In genomic region chr9:56118582-56118981, GRCm38 (mm10) we compare ENCODE assay signal across 9 mouse cellular contexts. TPM values are rescaled to one million over a fixed set of nuclear protein-coding genes. Genes with fewer than 3 reads are reported as not detected.
A peak's percentile ranks its signal among the peaks of the same experiment; 100 is the strongest.
DNase-seq lines count a peak whose midpoint lies in the region; ATAC-seq and TF ChIP-seq lines count a peak whose summit lies in the region.
"Had no signal": no experiment of that assay in that cellular context is flagged by ENCODE, and none has a peak within 500 bp of the region (broad histone marks: within the 10 kb centered on the region; RNA-seq: fewer than 3 reads in every experiment).

No protein-coding gene starts in this region.

- H3K4me3 ChIP-seq in G1E (ENCODE audit: low read depth, low read length): no peak overlapping the region
- H3K4me3 ChIP-seq in forebrain, embryonic 14.5 days (ENCODE audit: low read depth, low read length): peak overlapping the region; percentile 29
- peak overlapping the region; percentile 38 for H3K4me3 ChIP-seq in lung, embryonic 15.5 days

- 4% methylated on average over 14 of the region's 14 CpGs for WGBS in forebrain, embryonic 14.5 days
- WGBS in lung, embryonic 15.5 days: 2% methylated on average over 14 of the region's 14 CpGs

- no peak for ATAC-seq in G1E (ENCODE audit: extremely low read depth, insufficient number of reproducible peaks, low FRiP score, poor library complexity, severe bottlenecking)
- ATAC-seq in cerebellum, adult (ENCODE audit: insufficient number of reproducible peaks, low FRiP score, low TSS enrichment): peak; percentile 22; the same call in 1 of the 2 replicates
- peak; percentile 73 for ATAC-seq in forebrain, embryonic 14.5 days
- ATAC-seq in hematopoietic stem cell, adult 5-6 weeks (replicated peaks in 1 of 2; ENCODE audit: insufficient read depth in 1 of 2, low FRiP score in 2 of 2, low TSS enrichment in 1 of 2, low read depth in 1 of 2, poor library complexity in 2 of 2, severe bottlenecking in 2 of 2): peak; percentile 72 to 93
- ATAC-seq in lung, embryonic 15.5 days (ENCODE audit: borderline replicate concordance, extremely low read depth, low FRiP score, low TSS enrichment): peak; percentile 11; the same call in 1 of the 2 replicates

- DNase-seq in G1E (ENCODE audit: low spot score): peak; percentile 62
- peak; percentile 95 for DNase-seq in forebrain, embryonic 14.5 days (ENCODE audit: low spot score)
- peak; percentile 58 for DNase-seq in layer of hippocampus, adult 9-10 months (ENCODE audit: low spot score)
- peak; percentile 45 for DNase-seq in ovary, adult 18-20 months (ENCODE audit: low spot score)
- DNase-seq in thymus, postnatal 10 days (ENCODE audit: low spot score in 2 of 2): peak; percentile 28 to 76

- H3K27me3 ChIP-seq in G1E (ENCODE audit: insufficient read depth, low read length): peaks cover 12% of the 10 kb centered on the region; the same call in 1 of the 2 replicates
- no peaks in the 10 kb centered on the region for H3K27me3 ChIP-seq in forebrain, embryonic 14.5 days (replicated peaks; ENCODE audit: control insufficient read depth, insufficient read depth, low read length)
- no peaks in the 10 kb centered on the region for H3K27me3 ChIP-seq in lung, embryonic 15.5 days

- H3K9ac ChIP-seq in forebrain, embryonic 14.5 days (ENCODE audit: low read length): peak overlapping the region; percentile 55
- no peak overlapping the region; the same call in 1 of the 2 replicates for H3K9ac ChIP-seq in lung, embryonic 15.5 days

- no peak overlapping the region for H3K27ac ChIP-seq in forebrain, embryonic 14.5 days (ENCODE audit: low read depth, low read length)
- no peak overlapping the region for H3K27ac ChIP-seq in lung, embryonic 15.5 days
- H3K27ac ChIP-seq: macrophage had no signal

- no peaks in the 10 kb centered on the region for H3K36me3 ChIP-seq in G1E (replicated peaks)
- no peaks in the 10 kb centered on the region for H3K36me3 ChIP-seq in forebrain, embryonic 14.5 days (ENCODE audit: control insufficient read depth, insufficient read depth, low read length)
- H3K36me3 ChIP-seq in lung, embryonic 15.5 days: no peaks in the 10 kb centered on the region

- TF ChIP-seq CTCF in G1E (IDR thresholded peaks at IDR 0.05; ENCODE audit: low read depth, low read length): peak; percentile 86

- peak overlapping the region; percentile 62 for H3K4me2 ChIP-seq in forebrain, embryonic 14.5 days (ENCODE audit: low read length)
- H3K4me2 ChIP-seq in lung, embryonic 15.5 days: peak overlapping the region; percentile 76

- 0 out of 2 replicates have a peak, but pooled peaks cover 3% of the 10 kb centered on the region for H3K4me1 ChIP-seq in G1E (ENCODE audit: insufficient read depth, low read depth, low read length)
- 0 out of 2 replicates have a peak, but pooled peaks cover 3% of the 10 kb centered on the region for H3K4me1 ChIP-seq in forebrain, embryonic 14.5 days (ENCODE audit: control insufficient read depth, insufficient read depth, low read length)
- H3K4me1 ChIP-seq in lung, embryonic 15.5 days: peaks cover 17% of the 10 kb centered on the region

- no peaks in the 10 kb centered on the region for H3K9me3 ChIP-seq in G1E (replicated peaks)
- H3K9me3 ChIP-seq in forebrain, embryonic 14.5 days (replicated peaks; ENCODE audit: control insufficient read depth, low read length): no peaks in the 10 kb centered on the region
- no peaks in the 10 kb centered on the region for H3K9me3 ChIP-seq in lung, embryonic 15.5 days

RNA-seq across cellular contexts. Expression of gene Pstpip1, which starts 28.8 kb away (rescaled TPM):
- total RNA-seq in G1E (2014; fragmentation: Nextera tagmentation) (not detected in 2 replicates), G1E (2017) (not detected in 2 replicates)
- 0.05 TPM in 1 of 2 replicates, not detected in the other for polyA plus RNA-seq in G1E (2012)
- 0.20 and 0.41 TPM in 2 replicates for polyA plus RNA-seq in forebrain, embryonic 14.5 days (2014; fragmentation: Nextera tagmentation; extraction: Ambion mirVana)
- total RNA-seq in hematopoietic stem cell, adult 5-6 weeks (2017): 109 and 141 TPM in 2 replicates
- polyA plus RNA-seq in lung, embryonic 15.5 days (2015; fragmentation: Nextera tagmentation; extraction: Ambion mirVana): 1.6 and 2.9 TPM in 2 replicates

RNA-seq across cellular contexts. Expression of gene Tspan3, which starts 46.7 kb away (rescaled TPM):
- total RNA-seq in G1E (2014; fragmentation: Nextera tagmentation) (not detected in 2 replicates), G1E (2017) (0.06 and 0.33 TPM in 2 replicates)
- not detected in 2 replicates for polyA plus RNA-seq in G1E (2012)
- 545 and 577 TPM in 2 replicates for polyA plus RNA-seq in forebrain, embryonic 14.5 days (2014; fragmentation: Nextera tagmentation; extraction: Ambion mirVana)
- 91.3 and 100 TPM in 2 replicates for total RNA-seq in hematopoietic stem cell, adult 5-6 weeks (2017)
- polyA plus RNA-seq in lung, embryonic 15.5 days (2015; fragmentation: Nextera tagmentation; extraction: Ambion mirVana): 468 TPM in 2 replicates

Comparison
In these comparisons a context has a peak if more than half of its experiments do, and no peak if none do; other contexts are left out.
1. DNase-seq: peak in every context shown above with its lines; median percentile 95 in forebrain, embryonic 14.5 days; 62 in G1E; 58 in layer of hippocampus, adult 9-10 months; 52 in thymus, postnatal 10 days; 45 in ovary, adult 18-20 months.
2. RNA of gene Tspan3, which starts 46.7 kb away (polyA plus RNA-seq): 545 to 577 TPM in forebrain, embryonic 14.5 days and 468 TPM in lung, embryonic 15.5 days; not detected in G1E; every median in the first group is over 100 times any median in the second.